Mouse (Mus musculus) hindbrain, postnatal 0 days (tissue): ENCODE measurements around the gene Thap11. TPM values are rescaled to one million over a fixed set of nuclear protein-coding genes. Genes with fewer than 3 reads are reported as not detected.

Source experiments
- ATAC-seq: fragments of 200-750 bp; cut with Nextera tagmentation; 2 replicates; pipeline ENCODE4 v1.8.0; 2017; ENCODE audit warnings: mild to moderate bottlenecking, moderate TSS enrichment, moderate library complexity
- DNase-seq: peaks from one replicate; pipeline ENCODE4 v3.0.0-alpha.2; 2015; ENCODE audit warnings: low spot score
- H3K27ac ChIP-seq: fragments of 300-500 bp; sonication (generic); 2 replicates; pipeline ENCODE4 v1.5.1; 2014; ENCODE audit warnings: mild to moderate bottlenecking
- H3K27me3 ChIP-seq: fragments of 300-500 bp; sonication (generic); 2 replicates; pipeline ENCODE4 v1.6.1; 2014; ENCODE audit warnings: low read length, mixed read lengths; ENCODE audit not compliant: insufficient read depth
- H3K36me3 ChIP-seq: fragments of 300-500 bp; sonication (generic); 2 replicates; pipeline ENCODE4 v1.6.1; 2014; ENCODE audit warnings: low read length, mixed read lengths; ENCODE audit not compliant: insufficient read depth
- H3K4me1 ChIP-seq: fragments of 300-500 bp; sonication (generic); 2 replicates; pipeline ENCODE4 v1.6.1; 2014; ENCODE audit warnings: antibody characterized with exemption, low read length, mixed read lengths; ENCODE audit not compliant: insufficient read depth
- H3K4me2 ChIP-seq: fragments of 300-500 bp; sonication (generic); 2 replicates; pipeline ENCODE4 v1.6.1; 2014; ENCODE audit warnings: low read depth, mild to moderate bottlenecking, low read length, moderate library complexity, mixed read lengths
- H3K4me3 ChIP-seq: fragments of 300-500 bp; sonication (generic); 2 replicates; pipeline ENCODE4 v1.5.1; 2014; ENCODE audit warnings: low read length
- H3K9ac ChIP-seq: fragments of 300-500 bp; sonication (generic); replicated peaks from 2 replicates; pipeline ENCODE4 v1.6.1; 2014; ENCODE audit warnings: mild to moderate bottlenecking, low read length, moderate library complexity, mixed read lengths
- H3K9me3 ChIP-seq: fragments of 300-500 bp; sonication (generic); 2 replicates; pipeline ENCODE4 v1.6.1; 2016; ENCODE audit warnings: low read length, mixed read lengths
- CTCF ChIP-seq: IDR thresholded peaks from 2 replicates; pipeline ENCODE4 v1.5.1; 2016; ENCODE audit warnings: antibody characterized with exemption, control low read depth, low read depth
- WGBS: fragments of 180-500 bp; shearing (Covaris S2); extraction: QIAGEN DNeasy Blood & Tissue Kit; methylation state at CpG from one replicate; pipeline ENCODE4 v1.1.7; 2014; 5-methylcytosine and 5-hydroxymethylcytosine counted together
- polyA plus RNA-seq: library from polyadenylated mRNA; unstranded; fragments of >200 nt; fragmentation: Nextera tagmentation; extraction: Ambion mirVana; gene quantifications from 2 replicates; pipeline ENCODE4 v1.2.1, GENCODE M21; 2015
- total RNA-seq: library from RNA; depleted of rRNA; stranded (reverse); fragments of >200 nt; gene quantifications from 2 replicates; pipeline ENCODE4 v1.2.3, GENCODE M21; 2014; rRNA removed

Gene Thap11
- total RNA-seq (86.9 and 112 TPM in 2 replicates), polyA plus RNA-seq (44.9 and 45.6 TPM in 2 replicates)

DNA sequence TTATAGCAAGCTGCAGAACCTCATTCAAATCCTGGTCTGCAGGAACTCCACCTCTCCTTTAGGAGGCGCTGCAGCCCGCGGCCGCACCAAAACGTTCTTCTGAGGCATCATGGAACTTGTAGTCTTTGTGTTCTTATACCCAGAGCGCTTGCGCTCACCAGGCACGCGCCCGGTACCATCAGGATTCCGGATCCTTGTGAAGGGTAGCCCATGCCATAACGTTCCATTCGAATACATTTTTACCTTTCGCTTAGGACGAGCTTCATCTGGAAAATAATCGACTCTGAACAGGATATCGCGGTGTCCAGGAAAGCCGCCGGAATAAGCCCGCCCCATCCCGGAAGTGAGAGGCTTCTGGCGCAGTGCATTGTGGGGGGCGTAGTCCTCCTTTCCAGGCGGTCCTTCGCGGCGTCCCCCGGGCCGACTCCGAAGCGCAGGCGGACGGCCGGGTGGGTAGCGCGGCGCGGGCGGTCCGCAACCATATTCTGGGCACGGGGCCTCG is at the start of gene Thap11:
Gene Thap11, plus strand, starts transcription at position 418 of the 502 bp plus-strand sequence.
- peaks cover 20% of the 10 kb centered on the region for H3K4me1 ChIP-seq
- no peaks in the 10 kb centered on the region for H3K9me3 ChIP-seq
- no peaks in the 10 kb centered on the region for H3K36me3 ChIP-seq
- peak; percentile 87 for TF ChIP-seq CTCF
- under 1% methylated on average over 43 of the region's 43 CpGs for WGBS
- DNase-seq (peak; percentile 94), ATAC-seq (peak; percentile 92)
- peak within 1 kb of the TSS; percentile 76 for H3K9ac ChIP-seq
- peak within 1 kb of the TSS; percentile 79 for H3K27ac ChIP-seq
- H3K4me2 ChIP-seq, result peak within 1 kb of the TSS; percentile 98
- H3K27me3 ChIP-seq, result no peaks in the 10 kb centered on the region
- H3K4me3 ChIP-seq, result peak within 1 kb of the TSS; percentile 79

GRCm38 (mm10) chr8:105805346-105805745 is 49.6 kb upstream of the Thap11 start:
- DNase-seq (no peak), ATAC-seq (no peak)
- Histone ChIP-seq H3K27me3 (no peaks in the 10 kb centered on the region), H3K9me3 (no peaks in the 10 kb centered on the region), H3K4me2 (no peak overlapping the region), H3K4me1 (no peaks in the 10 kb centered on the region), H3K9ac (no peak overlapping the region), H3K4me3 (no peak overlapping the region), H3K36me3 (peaks cover 6% of the 10 kb centered on the region; the same call in 1 of the 2 replicates), H3K27ac (no peak overlapping the region)
- 77% methylated on average over 3 of the region's 3 CpGs for WGBS
- TF ChIP-seq CTCF, result no peak

- TF ChIP-seq CTCF, result no peak
- H3K4me2 ChIP-seq, result no peak overlapping the region
- WGBS, result 81% methylated on average over 1 of the region's 1 CpGs
- H3K9ac ChIP-seq, result no peak overlapping the region
- H3K4me3 ChIP-seq, result no peak overlapping the region
- no peaks in the 10 kb centered on the region; the same call in 1 of the 2 replicates for H3K4me1 ChIP-seq
- peaks cover 10% of the 10 kb centered on the region; the same call in 1 of the 2 replicates for H3K36me3 ChIP-seq
- ATAC-seq (no peak), DNase-seq (no peak)
- no peak overlapping the region for H3K27ac ChIP-seq
- H3K27me3 ChIP-seq, result no peaks in the 10 kb centered on the region
- no peaks in the 10 kb centered on the region for H3K9me3 ChIP-seq
Measured at GRCm38 (mm10) chr8:105805964-105806363, 49.0 kb upstream of the Thap11 start.

- Histone ChIP-seq H3K4me1 (no peaks in the 10 kb centered on the region; the same call in 1 of the 2 replicates), H3K27me3 (no peaks in the 10 kb centered on the region), H3K9ac (no peak overlapping the region), H3K27ac (no peak overlapping the region), H3K4me2 (no peak overlapping the region), H3K4me3 (no peak overlapping the region), H3K9me3 (no peaks in the 10 kb centered on the region), H3K36me3 (peaks cover 11% of the 10 kb centered on the region; the same call in 1 of the 2 replicates)
- ATAC-seq, result no peak
- 51% methylated on average over 5 of the region's 5 CpGs for WGBS
- TF ChIP-seq CTCF, result no peak
- peak; percentile 10 for DNase-seq
Measured at GRCm38 (mm10) chr8:105807766-105808165, 47.2 kb upstream of the Thap11 start.

GRCm38 (mm10) chr8:105808480-105808879 is 46.5 kb upstream of the Thap11 start:
- H3K4me2 ChIP-seq, result no peak overlapping the region
- H3K4me1 ChIP-seq, result no peaks in the 10 kb centered on the region; the same call in 1 of the 2 replicates
- no peak for ATAC-seq
- H3K9me3 ChIP-seq, result no peaks in the 10 kb centered on the region
- H3K4me3 ChIP-seq, result no peak overlapping the region
- H3K27me3 ChIP-seq, result no peaks in the 10 kb centered on the region
- 89% methylated on average over 2 of the region's 2 CpGs for WGBS
- H3K9ac ChIP-seq, result no peak overlapping the region
- DNase-seq, result no peak
- H3K27ac ChIP-seq, result no peak overlapping the region; the same call in 1 of the 2 replicates
- TF ChIP-seq CTCF, result no peak
- H3K36me3 ChIP-seq, result peaks cover 11% of the 10 kb centered on the region; the same call in 1 of the 2 replicates

- 83% methylated on average over 6 of the region's 6 CpGs for WGBS
- ATAC-seq, result no peak
- Histone ChIP-seq H3K4me2 (no peak overlapping the region), H3K27ac (no peak overlapping the region), H3K4me1 (no peaks in the 10 kb centered on the region; the same call in 1 of the 2 replicates), H3K9ac (no peak overlapping the region), H3K9me3 (no peaks in the 10 kb centered on the region), H3K4me3 (no peak overlapping the region), H3K27me3 (no peaks in the 10 kb centered on the region), H3K36me3 (peaks cover 8% of the 10 kb centered on the region; the same call in 1 of the 2 replicates)
- DNase-seq, result no peak
- TF ChIP-seq CTCF, result no peak
Measured at GRCm38 (mm10) chr8:105810245-105810786, 44.6 kb upstream of the Thap11 start.

GRCm38 (mm10) chr8:105811061-105811460 is 43.9 kb upstream of the Thap11 start:
- H3K36me3 ChIP-seq, result peaks cover 6% of the 10 kb centered on the region; the same call in 1 of the 2 replicates
- no peaks in the 10 kb centered on the region; the same call in 1 of the 2 replicates for H3K4me1 ChIP-seq
- H3K4me3 ChIP-seq, result no peak overlapping the region
- H3K9ac ChIP-seq, result no peak overlapping the region
- 70% methylated on average over 10 of the region's 10 CpGs for WGBS
- no peaks in the 10 kb centered on the region for H3K9me3 ChIP-seq
- H3K27me3 ChIP-seq, result no peaks in the 10 kb centered on the region
- no peak overlapping the region for H3K4me2 ChIP-seq
- no peak overlapping the region for H3K27ac ChIP-seq
- no peak for TF ChIP-seq CTCF
- DNase-seq (no peak), ATAC-seq (no peak)
